Mouse (Mus musculus) liver, embryonic 16.5 days (tissue): ENCODE measurements around the gene Apaf1. TPM values are rescaled to one million over a fixed set of nuclear protein-coding genes. Genes with fewer than 3 reads are reported as not detected.

Source experiments
- ATAC-seq: fragments of 200-750 bp; cut with Nextera tagmentation; 2 replicates; pipeline ENCODE4 v1.8.0; 2017; ENCODE audit warnings: low read depth, mild to moderate bottlenecking, moderate number of reproducible peaks, moderate library complexity
- H3K27ac ChIP-seq: fragments of 300-500 bp; sonication (generic); 2 replicates; pipeline ENCODE4 v1.5.1; 2014; ENCODE audit warnings: mild to moderate bottlenecking, low read length
- H3K27me3 ChIP-seq: fragments of 300-500 bp; sonication (generic); 2 replicates; pipeline ENCODE4 v1.6.1; 2014; ENCODE audit warnings: low read depth, low read length, mixed read lengths; ENCODE audit not compliant: control insufficient read depth, insufficient read depth
- H3K36me3 ChIP-seq: fragments of 300-500 bp; sonication (generic); 2 replicates; pipeline ENCODE4 v1.6.1; 2014; ENCODE audit warnings: mild to moderate bottlenecking; ENCODE audit not compliant: control insufficient read depth, insufficient read depth
- H3K4me1 ChIP-seq: fragments of 300-500 bp; sonication (generic); 2 replicates; pipeline ENCODE4 v1.6.1; 2014; ENCODE audit warnings: low read depth, low read length, mixed read lengths; ENCODE audit not compliant: control insufficient read depth
- H3K4me2 ChIP-seq: fragments of 300-500 bp; sonication (generic); 2 replicates; pipeline ENCODE4 v1.6.1; 2014; ENCODE audit warnings: low read depth, low read length, mixed read lengths
- H3K4me3 ChIP-seq: fragments of 300-500 bp; sonication (generic); 2 replicates; pipeline ENCODE4 v1.5.1; 2014; ENCODE audit warnings: low read depth, mild to moderate bottlenecking, low read length
- H3K9ac ChIP-seq: fragments of 300-500 bp; sonication (generic); 2 replicates; pipeline ENCODE4 v1.6.1; 2014; ENCODE audit warnings: low read depth, low read length
- H3K9me3 ChIP-seq: fragments of 300-500 bp; sonication (generic); replicated peaks from 2 replicates; pipeline ENCODE4 v1.6.1; 2016; ENCODE audit warnings: low read length; ENCODE audit not compliant: control insufficient read depth
- WGBS: fragments of 180-500 bp; shearing (Covaris S2); extraction: QIAGEN DNeasy Blood & Tissue Kit; methylation state at CpG from one replicate; pipeline ENCODE4 v1.1.7; 2014; ENCODE audit not compliant: insufficient replicate concordance; 5-methylcytosine and 5-hydroxymethylcytosine counted together
- polyA plus RNA-seq: library from polyadenylated mRNA; unstranded; fragments of >200 nt; fragmentation: Nextera tagmentation; extraction: Ambion mirVana; gene quantifications from 2 replicates; pipeline ENCODE4 v1.2.1, GENCODE M21; 2015

The Apaf1 gene
- polyA plus RNA-seq, 1 experiment from 2014 or later: 7.0 TPM

DNA sequence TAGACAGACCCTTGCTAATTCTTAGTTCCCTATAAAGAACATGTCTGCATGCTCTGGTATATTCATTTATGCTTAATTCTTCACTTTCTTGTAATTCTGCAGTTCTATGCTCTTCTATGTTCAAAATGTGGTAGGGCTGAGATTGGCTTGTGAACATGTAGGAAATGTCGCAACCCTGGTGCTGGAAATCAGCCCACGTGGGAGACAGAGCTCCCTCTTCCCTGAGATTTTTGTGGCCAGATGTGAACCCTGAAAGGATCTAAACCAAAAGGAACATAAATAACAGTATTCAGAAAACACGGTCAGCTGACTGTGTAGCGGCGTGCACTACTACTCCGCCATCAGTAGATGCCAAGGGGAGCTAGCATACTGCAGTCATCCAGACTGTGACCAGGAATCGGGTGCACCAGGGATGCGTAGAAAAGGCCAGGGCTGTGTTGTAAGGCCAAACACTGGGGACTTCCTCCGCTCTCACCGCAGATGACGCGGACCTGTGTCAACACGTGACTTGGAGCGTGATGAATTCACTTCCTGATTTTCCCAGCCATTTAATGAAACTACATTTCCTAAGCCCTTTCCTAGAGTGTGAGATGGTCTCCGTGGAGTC lies 129.4 kb downstream of the Apaf1 start:
- Histone ChIP-seq H3K36me3 (no peaks in the 10 kb centered on the region), H3K4me3 (no peak overlapping the region), H3K4me2 (no peak overlapping the region), H3K9ac (no peak overlapping the region), H3K27me3 (no peaks in the 10 kb centered on the region), H3K9me3 (no peaks in the 10 kb centered on the region), H3K27ac (no peak overlapping the region), H3K4me1 (no peaks in the 10 kb centered on the region)
- no peak for ATAC-seq
- 71% methylated on average over 15 of the region's 15 CpGs for WGBS

DNA sequence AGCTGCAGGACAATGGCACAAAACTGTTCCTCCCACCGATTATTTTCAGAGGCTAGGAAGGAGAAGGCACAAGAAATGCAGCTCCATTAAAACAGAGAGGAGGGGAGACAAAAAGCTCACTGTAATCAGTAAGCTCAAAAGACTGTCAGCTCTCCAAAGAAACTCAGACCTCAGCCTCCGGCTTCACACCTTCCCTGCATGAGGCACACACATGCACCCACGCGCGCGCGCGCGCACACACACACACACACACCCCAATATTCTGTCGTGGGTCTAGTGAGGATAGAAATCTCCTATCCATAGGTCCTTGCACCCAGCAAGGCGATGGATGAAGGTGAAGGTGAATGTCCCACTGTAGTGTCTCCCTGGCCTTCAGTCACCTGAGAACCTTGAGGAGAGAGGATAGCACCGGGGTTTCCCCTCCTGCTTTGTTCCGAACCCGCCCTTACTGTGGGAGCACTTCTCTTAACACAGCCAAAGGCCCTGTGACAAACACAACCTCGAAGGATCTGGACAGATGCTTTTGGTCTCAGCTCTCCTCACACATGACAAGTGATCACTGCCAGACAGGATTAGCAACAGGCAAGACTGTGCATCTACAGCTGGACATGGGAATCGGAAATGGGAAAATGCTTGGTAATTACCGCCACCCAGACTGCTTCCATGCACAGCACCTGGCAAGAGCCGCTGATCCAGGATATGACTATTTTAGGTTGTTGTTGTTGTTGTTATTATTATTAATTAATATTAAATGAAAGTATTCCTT lies 134.8 kb downstream of the Apaf1 start:
- ATAC-seq: no peak
- Histone ChIP-seq H3K27ac (no peak overlapping the region), H3K4me3 (no peak overlapping the region), H3K27me3 (no peaks in the 10 kb centered on the region), H3K9me3 (no peaks in the 10 kb centered on the region), H3K4me1 (no peaks in the 10 kb centered on the region), H3K4me2 (no peak overlapping the region), H3K36me3 (no peaks in the 10 kb centered on the region), H3K9ac (no peak overlapping the region)
- WGBS: 80% methylated on average over 18 of the region's 18 CpGs

DNA sequence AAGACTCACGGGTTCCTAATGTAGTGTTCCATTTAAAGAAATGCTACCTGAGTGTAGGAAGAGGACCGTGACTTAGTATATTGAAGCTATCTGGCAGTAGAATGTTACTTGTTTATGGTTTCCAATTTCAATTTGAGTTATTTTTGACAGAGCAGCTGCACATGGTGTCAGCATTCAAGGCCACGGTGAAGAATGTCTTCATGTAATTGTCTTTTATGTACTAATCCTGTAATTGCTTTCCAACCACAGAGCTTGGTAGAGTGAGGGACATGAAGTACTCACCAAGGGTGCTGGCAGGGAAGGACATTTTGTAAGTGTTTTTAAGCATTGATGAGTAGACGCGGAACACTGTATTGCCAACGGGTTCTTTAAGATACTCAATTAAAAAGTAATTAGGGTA lies 135.5 kb downstream of the Apaf1 start:
- WGBS: 73% methylated on average over 6 of the region's 6 CpGs
- Histone ChIP-seq H3K4me2 (no peak overlapping the region), H3K9me3 (no peaks in the 10 kb centered on the region), H3K4me1 (no peaks in the 10 kb centered on the region), H3K27ac (no peak overlapping the region), H3K4me3 (no peak overlapping the region), H3K27me3 (no peaks in the 10 kb centered on the region), H3K9ac (no peak overlapping the region), H3K36me3 (no peaks in the 10 kb centered on the region)
- ATAC-seq: no peak

DNA sequence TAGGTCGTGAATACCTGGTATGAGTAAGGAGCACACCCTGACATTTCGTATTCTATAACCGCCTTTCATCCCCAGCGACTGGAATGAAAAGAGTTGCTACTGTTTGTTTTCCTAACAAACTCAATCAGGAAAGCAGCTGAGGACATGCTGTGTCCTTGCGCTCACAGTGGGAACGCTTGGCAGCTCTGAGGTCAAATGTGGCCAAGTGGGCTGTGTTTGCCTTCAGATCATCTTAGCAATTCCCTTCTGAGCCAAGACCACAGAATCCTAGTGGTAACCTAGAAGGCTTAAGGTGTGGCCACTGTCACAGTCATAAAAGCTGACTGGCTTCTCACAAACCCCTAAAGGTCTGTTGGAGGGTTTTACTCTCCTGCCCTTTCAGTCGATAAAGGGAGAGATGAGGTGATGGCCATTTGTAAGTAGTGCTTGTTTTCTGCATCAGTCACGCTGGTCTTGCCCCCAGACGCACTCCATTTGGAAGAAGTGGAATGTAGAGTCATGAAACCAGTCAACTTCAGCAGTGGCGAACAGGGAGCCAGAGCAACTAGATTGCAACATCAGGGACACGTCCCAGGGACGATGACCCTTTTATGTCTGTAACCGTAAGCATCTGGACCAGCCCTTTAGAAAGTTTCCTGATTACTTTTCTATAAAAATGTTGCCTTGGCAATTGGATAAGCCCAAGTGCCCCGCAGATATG lies 140.4 kb downstream of the Apaf1 start:
- no peak overlapping the region for H3K27ac ChIP-seq
- H3K4me1 ChIP-seq: no peaks in the 10 kb centered on the region
- H3K4me2 ChIP-seq: no peak overlapping the region
- WGBS: 67% methylated on average over 14 of the region's 14 CpGs
- no peak overlapping the region for H3K9ac ChIP-seq
- no peaks in the 10 kb centered on the region for H3K36me3 ChIP-seq
- ATAC-seq: no peak
- no peaks in the 10 kb centered on the region for H3K27me3 ChIP-seq
- no peaks in the 10 kb centered on the region for H3K9me3 ChIP-seq
- H3K4me3 ChIP-seq: no peak overlapping the region

DNA sequence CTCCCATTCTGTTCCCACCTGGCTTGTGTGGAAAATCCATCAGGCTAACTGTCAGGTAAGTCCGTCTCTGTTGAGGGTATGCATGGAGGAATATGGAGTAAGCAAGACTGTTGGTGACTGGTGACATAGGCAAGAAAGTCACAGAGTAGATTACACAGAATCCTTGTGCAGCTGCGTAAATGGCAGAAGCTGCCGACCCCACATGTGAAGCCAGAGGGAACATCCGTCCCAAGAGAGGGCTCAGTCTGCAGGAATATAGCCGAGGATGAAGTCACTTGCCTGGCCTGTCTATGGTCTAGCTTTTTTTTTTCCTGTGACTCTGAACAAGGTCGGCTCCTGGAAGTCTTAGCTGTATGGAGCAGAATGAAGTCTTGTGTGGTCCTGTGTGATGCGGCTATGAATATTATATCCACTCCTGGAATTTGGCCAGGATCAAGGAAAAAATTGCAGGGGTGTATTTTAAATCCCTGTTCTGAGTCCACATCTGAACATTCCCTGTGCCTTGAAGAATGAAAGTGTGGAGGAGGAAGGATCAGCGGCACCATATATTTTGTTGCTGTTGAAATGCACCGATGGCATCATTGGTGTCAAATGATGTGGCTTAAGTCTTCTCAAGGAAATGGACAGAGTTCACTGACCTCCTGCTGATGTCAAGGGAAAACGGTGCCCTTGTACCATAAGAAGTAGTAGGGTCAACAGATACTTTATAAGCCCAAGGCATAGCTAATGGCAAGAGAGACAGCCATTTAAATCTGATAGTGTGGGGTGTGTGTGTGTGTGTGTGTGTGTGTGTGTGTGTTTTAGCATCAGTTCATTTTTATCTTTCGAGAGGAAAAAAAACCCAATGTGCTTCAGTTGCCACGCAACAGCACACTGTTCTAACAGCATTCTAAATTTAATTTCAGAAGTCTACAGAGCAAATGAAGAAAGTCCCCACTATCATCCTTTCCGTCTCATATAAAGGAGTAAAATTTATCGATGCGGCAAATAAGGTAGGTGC lies 141.7 kb downstream of the Apaf1 start:
- Histone ChIP-seq H3K27ac (no peak overlapping the region), H3K36me3 (no peaks in the 10 kb centered on the region), H3K4me3 (no peak overlapping the region), H3K27me3 (no peaks in the 10 kb centered on the region), H3K4me1 (no peaks in the 10 kb centered on the region), H3K9ac (no peak overlapping the region), H3K4me2 (no peak overlapping the region), H3K9me3 (no peaks in the 10 kb centered on the region)
- ATAC-seq: no peak
- WGBS: 69% methylated on average over 15 of the region's 15 CpGs

Other genes starting within 250 kb of the Apaf1 start
- gene Ikbip, start 170 bp upstream of the Apaf1 start, polyA plus RNA-seq: 6.5 and 6.9 TPM in 2 replicates
- gene Slc25a3, start 41.3 kb upstream of the Apaf1 start, polyA plus RNA-seq: 184 and 186 TPM in 2 replicates
- 99.2 and 101 TPM in 2 replicates for gene Tmpo, start 98.5 kb upstream of the Apaf1 start, polyA plus RNA-seq